ENCODE assay signal across 12 mouse cellular contexts in genomic region chr19:30842640-30843039, GRCm38 (mm10).
DNase-seq lines count a peak whose midpoint lies in the region; ATAC-seq and TF ChIP-seq lines count a peak whose summit lies in the region.
"Had no signal": no experiment of that assay in that cellular context is flagged by ENCODE, and none has a peak within 500 bp of the region (broad histone marks: within the 10 kb centered on the region; RNA-seq: fewer than 3 reads in every experiment).

No protein-coding gene starts in this region.

- peak; percentile 27 for DNase-seq in embryo, embryonic 9.5 days (ENCODE audit: extremely low spot score)
- DNase-seq in embryo, embryonic 10.5 days (ENCODE audit: low spot score), result no peak
- DNase-seq in stomach, postnatal 0 days (ENCODE audit: low spot score), result no peak
- no peak for DNase-seq in cerebellum, postnatal 14 days
- DNase-seq in urinary bladder, postnatal 10 days (ENCODE audit: low spot score), result no peak
- DNase-seq: cerebellum, adult 11-12 months; gastrocnemius, postnatal 14 days had no signal

- H3K27me3 ChIP-seq in intestine, embryonic 15.5 days (replicated peaks), result no peaks in the 10 kb centered on the region
- H3K27me3 ChIP-seq in intestine, postnatal 0 days (replicated peaks; ENCODE audit: control insufficient read depth, insufficient read depth, low read length), result no peaks in the 10 kb centered on the region
- no peaks in the 10 kb centered on the region for H3K27me3 ChIP-seq in stomach, embryonic 14.5 days (ENCODE audit: control insufficient read depth, insufficient read depth, low read length)
- H3K27me3 ChIP-seq in stomach, postnatal 0 days (ENCODE audit: control insufficient read depth, insufficient read depth, low read length), result no peaks in the 10 kb centered on the region

- no peak overlapping the region for H3K9ac ChIP-seq in intestine, embryonic 15.5 days
- no peak overlapping the region for H3K9ac ChIP-seq in intestine, postnatal 0 days (ENCODE audit: low read depth, low read length)
- H3K9ac ChIP-seq in stomach, embryonic 14.5 days (replicated peaks; ENCODE audit: low read depth, low read length), result no peak overlapping the region
- H3K9ac ChIP-seq in stomach, postnatal 0 days (ENCODE audit: low read length), result no peak overlapping the region
- H3K9ac ChIP-seq: liver, embryonic 14.5 days had no signal

- no peaks in the 10 kb centered on the region for H3K36me3 ChIP-seq in intestine, embryonic 15.5 days
- H3K36me3 ChIP-seq in intestine, postnatal 0 days (ENCODE audit: control insufficient read depth, insufficient read depth), result no peaks in the 10 kb centered on the region
- no peaks in the 10 kb centered on the region for H3K36me3 ChIP-seq in stomach, embryonic 14.5 days (ENCODE audit: control insufficient read depth, insufficient read depth, low read length)
- H3K36me3 ChIP-seq in stomach, postnatal 0 days (ENCODE audit: control insufficient read depth, insufficient read depth, low read length), result no peaks in the 10 kb centered on the region

- no peak for TF ChIP-seq CTCF in intestine, postnatal 0 days (IDR thresholded peaks at IDR 0.05; ENCODE audit: low read depth)
- TF ChIP-seq CTCF in stomach, postnatal 0 days (IDR thresholded peaks at IDR 0.05; ENCODE audit: low read depth), result no peak

- no peak overlapping the region for H3K4me2 ChIP-seq in intestine, embryonic 15.5 days (replicated peaks)
- no peak overlapping the region for H3K4me2 ChIP-seq in intestine, postnatal 0 days (replicated peaks; ENCODE audit: low read depth)
- H3K4me2 ChIP-seq in stomach, embryonic 14.5 days (replicated peaks; ENCODE audit: low read depth, low read length), result no peak overlapping the region
- no peak overlapping the region for H3K4me2 ChIP-seq in stomach, postnatal 0 days (replicated peaks; ENCODE audit: low read depth)

- H3K4me3 ChIP-seq in intestine, embryonic 15.5 days (replicated peaks), result no peak overlapping the region
- no peak overlapping the region for H3K4me3 ChIP-seq in intestine, postnatal 0 days (ENCODE audit: low read depth, low read length)
- H3K4me3 ChIP-seq in stomach, embryonic 14.5 days (ENCODE audit: low read depth, low read length), result no peak overlapping the region
- no peak overlapping the region for H3K4me3 ChIP-seq in stomach, postnatal 0 days (ENCODE audit: low read depth, low read length)

- H3K4me1 ChIP-seq in intestine, embryonic 15.5 days (replicated peaks), result 0 out of 2 replicates have a peak, but pooled peaks cover 2% of the 10 kb centered on the region
- H3K4me1 ChIP-seq in intestine, postnatal 0 days (replicated peaks; ENCODE audit: control insufficient read depth, insufficient read depth, low read length), result no peaks in the 10 kb centered on the region
- no peaks in the 10 kb centered on the region for H3K4me1 ChIP-seq in stomach, embryonic 14.5 days (ENCODE audit: control insufficient read depth, insufficient read depth, low read length)
- no peaks in the 10 kb centered on the region for H3K4me1 ChIP-seq in stomach, postnatal 0 days (replicated peaks; ENCODE audit: control insufficient read depth, insufficient read depth)

- 30% methylated on average over 1 of the region's 1 CpGs for WGBS in intestine, embryonic 15.5 days
- 56% methylated on average over 1 of the region's 1 CpGs for WGBS in intestine, postnatal 0 days
- 35% methylated on average over 1 of the region's 1 CpGs for WGBS in stomach, embryonic 14.5 days
- 43% methylated on average over 1 of the region's 1 CpGs for WGBS in stomach, postnatal 0 days

- no peaks in the 10 kb centered on the region for H3K9me3 ChIP-seq in intestine, embryonic 15.5 days
- no peaks in the 10 kb centered on the region for H3K9me3 ChIP-seq in intestine, postnatal 0 days (ENCODE audit: control insufficient read depth)
- H3K9me3 ChIP-seq in stomach, embryonic 14.5 days (ENCODE audit: control insufficient read depth, low read depth, low read length), result no peaks in the 10 kb centered on the region
- H3K9me3 ChIP-seq in stomach, postnatal 0 days (ENCODE audit: control insufficient read depth, low read length), result no peaks in the 10 kb centered on the region

- H3K27ac ChIP-seq in intestine, embryonic 15.5 days, result no peak overlapping the region
- H3K27ac ChIP-seq in intestine, postnatal 0 days (ENCODE audit: low read depth, low read length), result no peak overlapping the region
- H3K27ac ChIP-seq in stomach, embryonic 14.5 days (ENCODE audit: low read length), result peak overlapping the region; percentile 27; the same call in 1 of the 2 replicates
- H3K27ac ChIP-seq in stomach, postnatal 0 days (replicated peaks), result no peak overlapping the region
- H3K27ac ChIP-seq: kidney, postnatal 0 days; liver, embryonic 14.5 days had no signal

- ATAC-seq in intestine, embryonic 15.5 days, result peak; percentile 43; the same call in 1 of the 2 replicates
- ATAC-seq in intestine, postnatal 0 days, result no peak
- ATAC-seq in stomach, embryonic 14.5 days (ENCODE audit: insufficient number of reproducible peaks, insufficient read depth, low FRiP score, low read depth), result peak; percentile 21; the same call in 1 of the 2 replicates
- no peak for ATAC-seq in stomach, postnatal 0 days (ENCODE audit: low FRiP score, low TSS enrichment)

- no peak for TF ChIP-seq EP300 in stomach, postnatal 0 days (optimal IDR thresholded peaks at IDR 0.05)

Comparison
In these comparisons a context has a peak if more than half of its experiments do, and no peak if none do; other contexts are left out.
1. ATAC-seq: peak in intestine, embryonic 15.5 days (single experiment) and stomach, embryonic 14.5 days (single experiment); none in intestine, postnatal 0 days (single experiment) and stomach, postnatal 0 days (single experiment).